Mouse (Mus musculus) inflammation-experienced regulatory T-cells, adult 16 weeks (primary cell): ENCODE data around the gene Hps6. TPM values are rescaled to one million over a fixed set of nuclear protein-coding genes. Genes with fewer than 3 reads are reported as not detected.

ENCODE experiments used
- polyA plus RNA-seq: library from polyadenylated mRNA; unstranded; fragments of 100-300 nt; shearing (Covaris generic); gene quantifications from one replicate; pipeline ENCODE4 v1.2.1, GENCODE M21; 2017

Gene Hps6
- 20.6 TPM for polyA plus RNA-seq

DNA sequence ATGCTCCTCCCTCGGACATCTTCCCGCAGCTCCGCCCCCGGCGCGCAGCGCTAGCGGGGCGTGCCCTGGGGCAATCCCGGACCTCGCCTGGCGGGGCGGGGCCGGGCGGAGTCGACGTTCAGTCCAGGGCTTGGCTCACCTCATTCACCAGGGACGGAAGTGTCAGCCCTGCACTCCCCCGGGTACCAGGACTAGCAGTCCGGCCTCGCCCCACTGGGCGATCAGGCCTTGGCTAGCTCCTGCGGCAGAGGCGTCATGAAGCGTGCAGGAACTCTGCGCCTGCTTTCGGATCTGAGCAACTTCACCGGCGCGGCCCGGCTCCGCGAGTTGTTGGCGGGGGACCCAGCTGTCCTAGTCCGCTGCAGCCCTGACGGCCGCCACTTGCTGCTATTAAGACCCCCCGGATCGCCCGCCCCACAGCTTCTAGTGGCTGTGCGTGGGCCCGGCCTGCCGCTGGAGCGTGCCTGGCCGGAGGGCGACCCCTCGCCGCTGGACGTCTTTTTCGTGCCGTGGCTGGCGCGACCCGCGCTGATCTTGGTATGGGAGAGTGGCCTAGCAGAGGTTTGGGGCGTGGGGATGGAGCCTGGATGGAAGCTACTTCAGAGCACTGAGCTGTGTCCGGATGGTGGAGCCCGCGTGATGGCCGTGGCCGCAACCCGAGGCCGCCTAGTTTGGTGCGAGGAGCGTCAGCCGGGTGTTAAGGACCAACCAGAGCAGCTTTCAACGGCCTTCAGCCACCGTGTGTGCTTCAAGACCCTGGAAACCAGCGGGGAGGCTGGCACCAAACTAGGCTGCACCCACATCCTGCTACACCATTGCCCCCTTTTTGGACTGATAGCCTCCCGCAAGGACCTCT lies at the start of gene Hps6:
Gene Hps6, plus strand, starts transcription at position 138 of the 856 bp plus-strand sequence.

DNA sequence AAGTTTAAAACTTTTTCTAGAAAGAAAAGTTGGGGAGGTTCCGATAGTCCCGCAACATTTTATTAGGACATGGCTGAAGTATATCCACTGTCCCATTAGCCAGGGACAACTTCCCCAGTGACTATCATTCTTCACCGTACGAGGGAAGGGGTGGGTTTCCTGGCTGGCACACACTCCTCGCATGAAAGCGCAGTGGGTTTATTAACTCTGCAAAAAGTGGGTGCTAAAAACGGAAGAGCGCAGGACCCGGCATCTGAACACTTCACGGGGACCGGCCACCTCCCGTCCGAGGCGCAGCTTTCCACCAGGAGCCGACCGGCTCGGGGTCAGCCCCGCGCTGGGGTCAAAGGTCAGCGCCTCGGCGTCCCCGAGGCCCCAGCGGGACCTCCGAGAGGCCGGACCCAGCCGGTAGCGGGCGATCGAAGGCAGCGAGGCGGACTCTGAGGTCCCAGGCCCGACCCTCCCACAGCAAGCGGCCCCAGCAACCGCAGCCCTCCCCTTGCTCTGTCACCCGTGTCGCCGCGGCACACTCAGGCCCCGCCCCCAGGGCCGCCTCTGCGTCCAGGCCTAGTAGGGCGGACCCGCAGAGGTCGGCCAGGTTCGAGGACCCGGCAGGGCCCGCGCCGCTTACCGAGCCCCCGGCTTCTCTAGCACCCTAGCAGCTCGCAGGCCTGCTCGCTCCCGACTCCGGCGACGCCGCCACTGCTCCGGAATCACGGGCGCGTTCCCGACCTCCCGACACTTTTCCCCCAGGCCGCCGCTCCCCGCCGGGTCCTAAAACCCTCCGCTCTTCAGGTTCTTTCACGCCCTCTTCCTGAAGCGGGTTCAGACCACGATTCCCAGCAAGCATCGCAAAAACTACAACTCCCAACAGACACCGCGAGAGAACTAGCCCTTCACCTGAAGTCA lies 5.3 kb upstream of the Hps6 start, which contains the start of gene Armh3:
Gene Armh3, minus strand, starts transcription at position 704 of the 909 bp plus-strand sequence.

DNA sequence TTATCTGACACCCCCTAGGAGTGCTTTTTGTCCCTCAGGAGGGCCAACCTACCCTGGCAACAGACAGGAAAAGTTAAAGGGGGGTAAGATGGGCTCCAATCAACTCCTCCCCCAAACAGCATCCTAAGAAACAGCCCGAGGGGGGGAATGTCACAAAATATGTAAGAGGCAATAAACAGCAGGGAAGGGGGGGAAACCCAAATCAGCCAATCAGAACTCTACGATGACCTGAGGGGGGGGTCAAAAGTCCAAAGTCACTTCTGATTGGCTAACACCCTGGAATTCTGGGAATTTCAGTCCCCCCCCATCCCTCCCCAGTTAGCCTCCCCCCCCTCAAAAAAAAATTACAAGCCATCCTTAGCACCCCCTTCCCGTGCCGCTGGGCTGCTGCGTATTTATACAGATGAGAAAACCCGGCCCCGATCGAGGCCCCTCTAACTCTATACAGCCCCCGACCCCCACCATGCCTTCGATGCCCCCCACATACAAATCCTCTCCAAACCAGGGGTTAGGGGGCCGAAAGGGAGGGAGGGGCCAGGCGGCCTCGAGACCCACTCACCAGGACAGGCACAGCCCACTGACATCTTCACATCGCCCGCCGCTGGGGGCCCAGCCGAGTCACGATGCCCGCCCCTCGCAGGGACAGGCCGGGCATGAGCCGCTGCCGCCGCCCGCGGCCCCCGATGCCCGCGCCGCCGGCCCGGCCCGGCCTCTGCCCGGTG lies 41.1 kb downstream of the Hps6 start, which contains the start of gene Pprc1:
Gene Pprc1, plus strand, starts transcription at position 616 of the 722 bp plus-strand sequence.

GRCm38 (mm10) chr19:46044993-46045695 lies 41.8 kb downstream of the Hps6 start, which contains the start of gene Ldb1:
Ldb1 (minus strand) TSS chr19:46045214.

Other genes with a start within 250 kb of the Hps6 start
- gene Mgea5, start 219.7 kb upstream of the Hps6 start, polyA plus RNA-seq: 147 TPM
- gene Kcnip2, start 187.4 kb upstream of the Hps6 start, polyA plus RNA-seq: 14.8 TPM
- gene Armh3, start 5.0 kb upstream of the Hps6 start, polyA plus RNA-seq: 16.1 TPM
- gene Pprc1, start 41.4 kb downstream of the Hps6 start, polyA plus RNA-seq: 65.2 TPM
- gene Ldb1, start 41.7 kb downstream of the Hps6 start, polyA plus RNA-seq: 41.3 TPM
- 96.7 TPM for gene Nolc1, start 72.4 kb downstream of the Hps6 start, polyA plus RNA-seq
- not detected for gene Elovl3, start 128.4 kb downstream of the Hps6 start, polyA plus RNA-seq
- gene Pitx3, start 144.8 kb downstream of the Hps6 start, polyA plus RNA-seq: not detected
- gene Gbf1, start 149.0 kb downstream of the Hps6 start, polyA plus RNA-seq: 91.4 TPM